Mouse (Mus musculus): ENCODE measurements around the gene Entpd7. TPM values are rescaled to one million over a fixed set of nuclear protein-coding genes. Genes with fewer than 3 reads are reported as not detected.

The Entpd7 gene
- polyA plus RNA-seq, 1 experiment from 2014 or later, result 8.0 TPM

- H3K9ac ChIP-seq, result no peak overlapping the region
- no peak overlapping the region for H3K4me2 ChIP-seq
- no peak for ATAC-seq (ENCODE audit: insufficient number of reproducible peaks, low FRiP score)
Measured at GRCm38 (mm10) chr19:43662176-43662967, 27.1 kb upstream of the Entpd7 start.

GRCm38 (mm10) chr19:43663471-43663870 is 26.0 kb upstream of the Entpd7 start:
- Histone ChIP-seq H3K4me2 (no peak overlapping the region), H3K9ac (no peak overlapping the region), H3K27ac (ENCODE audit: poor library complexity, severe bottlenecking) (no peak overlapping the region), H3K4me1 (replicated peaks) (no peaks in the 10 kb centered on the region), H3K4me3 (no peak overlapping the region), H3K36me3 (peaks cover 21% of the 10 kb centered on the region), H3K27me3 (replicated peaks) (no peaks in the 10 kb centered on the region), H3K9me3 (replicated peaks) (no peaks in the 10 kb centered on the region)
- WGBS, result 82% methylated on average over 8 of the region's 8 CpGs
- ATAC-seq (ENCODE audit: insufficient number of reproducible peaks, low FRiP score), result no peak

More at GRCm38 (mm10) chr19:43662176-43662967, 27.1 kb upstream of the Entpd7 start:
- Histone ChIP-seq H3K4me1 (replicated peaks) (no peaks in the 10 kb centered on the region), H3K9me3 (replicated peaks) (no peaks in the 10 kb centered on the region), H3K4me3 (no peak overlapping the region), H3K27ac (ENCODE audit: poor library complexity, severe bottlenecking) (no peak overlapping the region), H3K36me3 (peaks cover 21% of the 10 kb centered on the region), H3K27me3 (replicated peaks) (peaks cover 5% of the 10 kb centered on the region; the same call in 1 of the 2 replicates)
- 42% methylated on average over 19 of the region's 19 CpGs for WGBS

GRCm38 (mm10) chr19:43665441-43666048 is 23.9 kb upstream of the Entpd7 start:
- H3K4me3 ChIP-seq, result no peak overlapping the region
- H3K9me3 ChIP-seq (replicated peaks), result no peaks in the 10 kb centered on the region
- 56% methylated on average over 12 of the region's 12 CpGs for WGBS
- peaks cover 21% of the 10 kb centered on the region for H3K36me3 ChIP-seq
- no peak overlapping the region for H3K9ac ChIP-seq
- H3K27me3 ChIP-seq (replicated peaks), result no peaks in the 10 kb centered on the region
- no peaks in the 10 kb centered on the region; the same call in 1 of the 2 replicates for H3K4me1 ChIP-seq (replicated peaks)
- ATAC-seq (ENCODE audit: insufficient number of reproducible peaks, low FRiP score), result no peak
- no peak overlapping the region for H3K4me2 ChIP-seq
- H3K27ac ChIP-seq (ENCODE audit: poor library complexity, severe bottlenecking), result no peak overlapping the region

GRCm38 (mm10) chr19:43666661-43667429 is 22.6 kb upstream of the Entpd7 start:
- H3K9ac ChIP-seq, result no peak overlapping the region
- no peak overlapping the region for H3K4me2 ChIP-seq
- ATAC-seq (ENCODE audit: insufficient number of reproducible peaks, low FRiP score), result no peak
- 86% methylated on average over 22 of the region's 22 CpGs for WGBS
- no peaks in the 10 kb centered on the region for H3K27me3 ChIP-seq (replicated peaks)
- no peak overlapping the region for H3K27ac ChIP-seq (ENCODE audit: poor library complexity, severe bottlenecking)
- no peak overlapping the region for H3K4me3 ChIP-seq
- no peaks in the 10 kb centered on the region for H3K9me3 ChIP-seq (replicated peaks)
- H3K36me3 ChIP-seq, result peaks cover 21% of the 10 kb centered on the region
- peaks cover 5% of the 10 kb centered on the region for H3K4me1 ChIP-seq (replicated peaks)

GRCm38 (mm10) chr19:43667430-43667809 is 22.1 kb upstream of the Entpd7 start:
- peaks cover 21% of the 10 kb centered on the region for H3K36me3 ChIP-seq
- ATAC-seq (ENCODE audit: insufficient number of reproducible peaks, low FRiP score), result no peak
- H3K4me1 ChIP-seq (replicated peaks), result peaks cover 5% of the 10 kb centered on the region
- no peak overlapping the region for H3K9ac ChIP-seq
- H3K4me2 ChIP-seq, result no peak overlapping the region
- H3K27ac ChIP-seq (ENCODE audit: poor library complexity, severe bottlenecking), result no peak overlapping the region
- H3K27me3 ChIP-seq (replicated peaks), result no peaks in the 10 kb centered on the region
- H3K9me3 ChIP-seq (replicated peaks), result no peaks in the 10 kb centered on the region
- H3K4me3 ChIP-seq, result no peak overlapping the region
- WGBS, result 64% methylated on average over 4 of the region's 4 CpGs

- Histone ChIP-seq H3K9ac (no peak overlapping the region), H3K27ac (ENCODE audit: poor library complexity, severe bottlenecking) (no peak overlapping the region), H3K9me3 (replicated peaks) (no peaks in the 10 kb centered on the region), H3K4me1 (replicated peaks) (peaks cover 13% of the 10 kb centered on the region), H3K27me3 (replicated peaks) (no peaks in the 10 kb centered on the region), H3K4me3 (no peak overlapping the region), H3K36me3 (peaks cover 7% of the 10 kb centered on the region), H3K4me2 (no peak overlapping the region)
- 75% methylated on average over 8 of the region's 8 CpGs for WGBS
- no peak for ATAC-seq (ENCODE audit: insufficient number of reproducible peaks, low FRiP score)
Measured at GRCm38 (mm10) chr19:43669136-43669759, 20.2 kb upstream of the Entpd7 start.

GRCm38 (mm10) chr19:43671054-43671453 is 18.4 kb upstream of the Entpd7 start:
- WGBS, result 44% methylated on average over 7 of the region's 7 CpGs

GRCm38 (mm10) chr19:43673513-43674315 is 15.8 kb upstream of the Entpd7 start:
- 8% methylated on average over 21 of the region's 21 CpGs for WGBS
- Histone ChIP-seq H3K27ac (ENCODE audit: poor library complexity, severe bottlenecking) (0 out of 2 replicates have a peak overlapping the region, but pooled peaks have one; percentile 76), H3K9ac (peak overlapping the region; percentile 85), H3K9me3 (replicated peaks) (no peaks in the 10 kb centered on the region), H3K27me3 (replicated peaks) (no peaks in the 10 kb centered on the region; the same call in 1 of the 2 replicates), H3K4me2 (peak overlapping the region; percentile 81), H3K4me1 (replicated peaks) (peaks cover 21% of the 10 kb centered on the region), H3K4me3 (peak overlapping the region; percentile 96), H3K36me3 (no peaks in the 10 kb centered on the region)
- no peak for ATAC-seq (ENCODE audit: insufficient number of reproducible peaks, low FRiP score)

More at GRCm38 (mm10) chr19:43671054-43671453, 18.4 kb upstream of the Entpd7 start:
- Histone ChIP-seq H3K36me3 (0 out of 2 replicates have a peak, but pooled peaks cover 4% of the 10 kb centered on the region), H3K9me3 (replicated peaks) (no peaks in the 10 kb centered on the region), H3K4me3 (no peak overlapping the region), H3K27ac (ENCODE audit: poor library complexity, severe bottlenecking) (no peak overlapping the region), H3K9ac (no peak overlapping the region), H3K4me1 (replicated peaks) (peaks cover 14% of the 10 kb centered on the region), H3K27me3 (replicated peaks) (no peaks in the 10 kb centered on the region), H3K4me2 (no peak overlapping the region)
- ATAC-seq (ENCODE audit: insufficient number of reproducible peaks, low FRiP score), result no peak

GRCm38 (mm10) chr19:43674316-43674689 is 15.2 kb upstream of the Entpd7 start:
- no peaks in the 10 kb centered on the region for H3K36me3 ChIP-seq
- under 1% methylated on average over 24 of the region's 29 CpGs for WGBS

More at GRCm38 (mm10) chr19:43674316-43674689, 15.2 kb upstream of the Entpd7 start:
- H3K9me3 ChIP-seq (replicated peaks), result no peaks in the 10 kb centered on the region
- H3K27ac ChIP-seq (ENCODE audit: poor library complexity, severe bottlenecking), result peak overlapping the region; percentile 76
- peaks cover 21% of the 10 kb centered on the region for H3K4me1 ChIP-seq (replicated peaks)
- ATAC-seq (ENCODE audit: insufficient number of reproducible peaks, low FRiP score), result no peak; the same call in 1 of the 2 replicates
- H3K4me2 ChIP-seq, result peak overlapping the region; percentile 81
- H3K27me3 ChIP-seq (replicated peaks), result no peaks in the 10 kb centered on the region; the same call in 1 of the 2 replicates
- H3K4me3 ChIP-seq, result peak overlapping the region; percentile 96
- peak overlapping the region; percentile 85 for H3K9ac ChIP-seq
